Comparison of ENCODE assay signal across 8 mouse cellular contexts in the genomic region with DNA sequence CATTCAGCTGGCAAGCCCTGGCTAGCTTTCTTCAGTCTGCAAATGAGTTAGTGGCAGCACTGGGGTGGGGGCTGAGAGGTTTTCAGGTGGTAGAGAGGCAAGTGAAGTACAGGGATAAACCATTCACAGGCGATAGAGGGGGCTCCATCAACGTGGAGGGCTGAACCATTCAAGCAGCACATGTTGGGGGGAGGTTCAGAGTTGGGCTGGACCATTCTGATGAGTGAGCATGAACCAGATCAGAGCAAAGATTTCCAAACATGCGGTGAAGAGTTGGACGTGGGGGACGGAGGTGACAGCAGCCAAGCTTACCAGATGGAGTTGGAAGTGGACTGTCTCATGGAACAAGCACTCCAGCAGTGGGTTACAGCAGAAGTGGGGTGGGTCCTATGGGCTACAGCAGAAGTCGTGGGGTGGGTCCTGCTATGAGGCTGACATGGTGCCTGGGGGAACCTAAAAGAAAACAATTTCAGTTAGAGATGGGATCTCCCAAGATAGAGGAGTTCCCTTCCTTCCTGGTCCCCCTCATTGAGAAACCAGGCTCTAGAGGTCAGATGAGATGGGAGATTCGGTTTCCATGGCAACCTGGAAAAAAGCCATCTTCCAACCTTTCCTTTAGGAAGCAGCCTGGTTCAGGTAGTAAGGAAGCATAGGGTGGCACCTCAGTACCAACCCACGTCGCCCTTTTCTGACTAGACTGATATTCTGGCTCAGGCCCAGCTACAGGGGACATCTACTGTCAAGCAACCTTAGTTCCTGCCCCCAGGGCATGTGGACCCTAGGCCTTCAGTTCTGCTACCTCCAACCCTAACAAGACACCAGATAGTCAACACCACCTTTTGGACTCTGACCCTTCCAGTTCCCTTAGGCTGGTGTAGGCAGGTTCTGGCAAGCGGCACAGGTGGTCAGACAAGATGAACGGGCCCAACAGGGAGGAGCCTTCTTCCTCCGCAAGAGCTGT. TPM values are rescaled to one million over a fixed set of nuclear protein-coding genes. Genes with fewer than 3 reads are reported as not detected.
DNase-seq lines count a peak whose midpoint lies in the region; ATAC-seq lines count a peak whose summit lies in the region.

A gene (minus strand): TSS at position 455 of the 961 bp plus-strand sequence.

- peaks cover 62% of the 10 kb centered on the region for H3K4me1 ChIP-seq in forebrain, embryonic 12.5 days

- H3K27me3 ChIP-seq in forebrain, embryonic 12.5 days, result no peaks in the 10 kb centered on the region

- intact Hi-C loops in heart, postnatal 36 days (cut with DNase I), result loop anchor here (10.0 kb wide), 2 partner anchors 581 to 821 kb away; a partner anchor contains a TSS

- peak within 1 kb of the TSS; percentile 66 for H3K4me3 ChIP-seq in forebrain, embryonic 12.5 days (replicated peaks)

- DNase-seq in cerebellum, adult 11-12 months, result peak; percentile 82
- DNase-seq in adrenal gland, postnatal 14 days, result no peak
- no peak for DNase-seq in heart, postnatal 36 days
- DNase-seq in layer of hippocampus, adult 8-10 months (ENCODE audit: low spot score in 2 of 2), result peak; percentile 64 to 66
- DNase-seq in lung, postnatal 36 days, result peak; percentile 37
- DNase-seq in thymus, postnatal 0 days (ENCODE audit: low spot score), result peak; percentile 87

- peak within 1 kb of the TSS; percentile 98 for H3K9ac ChIP-seq in forebrain, embryonic 12.5 days

- peak within 1 kb of the TSS; percentile 99 for H3K27ac ChIP-seq in forebrain, embryonic 12.5 days

- H3K9me3 ChIP-seq in forebrain, embryonic 12.5 days, result no peaks in the 10 kb centered on the region

- H3K4me2 ChIP-seq in forebrain, embryonic 12.5 days, result peak within 1 kb of the TSS; percentile 95

- 36% methylated on average over 12 of the region's 12 CpGs for WGBS in forebrain, embryonic 12.5 days

- peaks cover 14% of the 10 kb centered on the region for H3K36me3 ChIP-seq in forebrain, embryonic 12.5 days (replicated peaks)

- ATAC-seq in cerebellum, adult (ENCODE audit: insufficient number of reproducible peaks, low FRiP score, low TSS enrichment), result no peak
- no peak for ATAC-seq in forebrain, embryonic 12.5 days (ENCODE audit: low FRiP score)

RNA-seq across cellular contexts. Expression of the gene that starts here (rescaled TPM):
- total RNA-seq in adrenal gland, postnatal 14 days (2021), result 53.7 and 61.3 TPM in 2 replicates
- polyA plus RNA-seq in forebrain, embryonic 12.5 days (2016; fragmentation: Nextera tagmentation; extraction: Ambion mirVana), result 50.8 and 53.3 TPM in 2 replicates
- total RNA-seq in heart, postnatal 36 days (2021), result 10 to 100 TPM; 26.1 to 29.1 TPM
- 10 to 100 TPM; 32.3 to 36.4 (median 34.8) TPM for total RNA-seq in layer of hippocampus, adult 8-10 months (2022)
- polyA plus RNA-seq in thymus, postnatal 0 days (2015; fragmentation: Nextera tagmentation; extraction: Ambion mirVana), result 31.5 and 45.6 TPM in 2 replicates

Comparison
In these comparisons a context has a peak if more than half of its experiments do, and no peak if none do; other contexts are left out.
1. DNase-seq: peak in cerebellum, adult 11-12 months (single experiment), layer of hippocampus, adult 8-10 months (2 of 2), lung, postnatal 36 days (single experiment) and thymus, postnatal 0 days (single experiment); none in adrenal gland, postnatal 14 days (single experiment) and heart, postnatal 36 days (0 of 2).